Mouse (Mus musculus) liver, postnatal 0 days (tissue): ENCODE measurements around the gene Ptar1.

Source experiments
- CTCF ChIP-seq: sonication (generic); IDR thresholded peaks from 2 replicates; pipeline ENCODE4 v1.5.1; 2016; ENCODE audit warnings: antibody characterized with exemption, low read depth
- EP300 ChIP-seq: IDR thresholded peaks from 2 replicates; pipeline ENCODE4 v1.6.1; 2016; ENCODE audit warnings: antibody characterized with exemption, low read depth, mild to moderate bottlenecking

GRCm38 (mm10) chr19:23759322-23759945, 72.2 kb downstream of the Ptar1 start:
- TF ChIP-seq CTCF (no peak), EP300 (no peak)
